Comparison of ENCODE assay signal across 14 mouse cellular contexts in genomic region chr3:98378267-98378666, GRCm38 (mm10). TPM values are rescaled to one million over a fixed set of nuclear protein-coding genes. Genes with fewer than 3 reads are reported as not detected.
"Had no signal": no experiment of that assay in that cellular context is flagged by ENCODE, and none has a peak within 500 bp of the region (broad histone marks: within the 10 kb centered on the region; RNA-seq: fewer than 3 reads in every experiment).

No protein-coding gene starts in this region.

- DNase-seq: lung, adult 18-20 months; lung, embryonic 14.5 days; lung, postnatal 10 days; lung, postnatal 4 days; midbrain, embryonic 14.5 days; retina, postnatal 1 day; right cerebral cortex, adult 18-20 months; right cerebral cortex, postnatal 25 days; right cerebral cortex, postnatal 4 days; spleen, adult 18-20 months; thymus, adult 18-20 months; thymus, postnatal 14 days; thymus, postnatal 36 days had no signal

RNA-seq across cellular contexts. Expression of gene Zfp697, which starts 4.0 kb away (rescaled TPM):
- total RNA-seq: megakaryocyte-erythroid progenitor cell, adult 5-6 weeks had no signal
